Mouse (Mus musculus) C2C12 (cell line): ENCODE measurements at regions not wholly inside any gene's neighbourhood (a gene's known extent, or its start where the extent isn't known, plus 50 kb on each side); places are given as distances from the start of the nearest gene placed in this dataset.

Experiments
- H3K27me3 ChIP-seq: one replicate; pipeline ENCODE4 v1.6.1; 2011; ENCODE audit not compliant: control insufficient read depth, insufficient read depth, insufficient read length
- H3K36me3 ChIP-seq: one replicate; pipeline ENCODE4 v1.6.1; 2011; ENCODE audit not compliant: control insufficient read depth, insufficient read depth
- H3K4me3 ChIP-seq: one replicate; pipeline ENCODE4 v1.5.1; 2011; ENCODE audit warnings: mild to moderate bottlenecking, control low read depth; ENCODE audit not compliant: poor library complexity, insufficient read depth, severe bottlenecking
- H3K79me2 ChIP-seq: one replicate; pipeline ENCODE4 v1.6.1; 2011; ENCODE audit not compliant: control insufficient read depth, insufficient read depth
- H3K79me3 ChIP-seq: one replicate; pipeline ENCODE4 v1.6.1; 2011; ENCODE audit warnings: low read depth, control low read depth
- H3ac ChIP-seq: one replicate; pipeline ENCODE3; 2011; ENCODE audit warnings: low read depth; ENCODE audit not compliant: control insufficient read depth, insufficient read length
- CEBPB ChIP-seq: IDR thresholded peaks from one replicate; pipeline ENCODE4 v1.6.1; 2011; ENCODE audit warnings: low read depth, mild to moderate bottlenecking, control low read depth, moderate library complexity
- CTCF ChIP-seq: IDR thresholded peaks from one replicate; pipeline ENCODE4 v1.5.1; 2011; ENCODE audit not compliant: control insufficient read depth, insufficient read depth, insufficient read length
- FOSL1 ChIP-seq: IDR thresholded peaks from one replicate; pipeline ENCODE4 v1.8.0; 2011; ENCODE audit warnings: mild to moderate bottlenecking, low read length; ENCODE audit not compliant: poor library complexity, insufficient read depth, severe bottlenecking
- MAX ChIP-seq: IDR thresholded peaks from one replicate; pipeline ENCODE4 v1.6.1; 2011; ENCODE audit warnings: mild to moderate bottlenecking, control low read depth
- MYOD1 ChIP-seq: IDR thresholded peaks from one replicate; pipeline ENCODE4 v1.6.1; 2011; ENCODE audit warnings: low read depth; ENCODE audit not compliant: control insufficient read depth, insufficient read length
- MYOG ChIP-seq: IDR thresholded peaks from one replicate; pipeline ENCODE4 v1.6.1; 2011; ENCODE audit not compliant: control insufficient read depth, insufficient read length; ENCODE audit errors: extremely low read depth
- USF1 ChIP-seq: IDR thresholded peaks from one replicate; pipeline ENCODE4 v1.6.1; 2011; ENCODE audit warnings: low read depth, mild to moderate bottlenecking, control low read depth, moderate library complexity

GRCm38 (mm10) chr14:86150329-86150866 is 990.6 kb downstream of the Diaph3 start:
- Histone ChIP-seq H3ac (no peak overlapping the region), H3K79me2 (no peaks in the 10 kb centered on the region), H3K27me3 (no peaks in the 10 kb centered on the region), H3K36me3 (no peaks in the 10 kb centered on the region), H3K79me3 (no peaks in the 10 kb centered on the region), H3K4me3 (no peak overlapping the region)
- TF ChIP-seq CEBPB (no peak), USF1 (no peak), CTCF (no peak), MYOD1 (no peak), MAX (no peak), FOSL1 (no peak), MYOG (no peak)

GRCm38 (mm10) chr14:86115254-86116057 is 1025.6 kb downstream of the Diaph3 start:
- Histone ChIP-seq H3K36me3 (no peaks in the 10 kb centered on the region), H3K79me3 (no peaks in the 10 kb centered on the region)
- TF ChIP-seq MYOG (no peak), CEBPB (no peak), MYOD1 (no peak), FOSL1 (no peak), CTCF (no peak), MAX (no peak), USF1 (no peak)

GRCm38 (mm10) chr14:86101497-86101896 is 1039.5 kb downstream of the Diaph3 start:
- no peaks in the 10 kb centered on the region for H3K79me2 ChIP-seq
- no peaks in the 10 kb centered on the region for H3K27me3 ChIP-seq
- H3ac ChIP-seq, result no peak overlapping the region
- no peak for TF ChIP-seq MYOG
- no peak for TF ChIP-seq FOSL1
- TF ChIP-seq CTCF, result no peak
- TF ChIP-seq USF1, result no peak
- no peak for TF ChIP-seq CEBPB
- no peak for TF ChIP-seq MYOD1
- no peak for TF ChIP-seq MAX
- no peaks in the 10 kb centered on the region for H3K79me3 ChIP-seq
- H3K4me3 ChIP-seq, result no peak overlapping the region
- no peaks in the 10 kb centered on the region for H3K36me3 ChIP-seq

More at GRCm38 (mm10) chr14:86115254-86116057, 1025.6 kb downstream of the Diaph3 start:
- no peaks in the 10 kb centered on the region for H3K79me2 ChIP-seq
- H3K27me3 ChIP-seq, result no peaks in the 10 kb centered on the region
- no peak overlapping the region for H3K4me3 ChIP-seq
- no peak overlapping the region for H3ac ChIP-seq

GRCm38 (mm10) chr14:86070313-86071100 is 1070.5 kb downstream of the Diaph3 start:
- TF ChIP-seq MYOG (no peak), MYOD1 (no peak), USF1 (no peak), CTCF (no peak), FOSL1 (no peak), MAX (no peak), CEBPB (no peak)
- Histone ChIP-seq H3K79me2 (no peaks in the 10 kb centered on the region), H3ac (no peak overlapping the region), H3K79me3 (no peaks in the 10 kb centered on the region), H3K27me3 (no peaks in the 10 kb centered on the region), H3K36me3 (no peaks in the 10 kb centered on the region), H3K4me3 (no peak overlapping the region)

- Histone ChIP-seq H3K36me3 (no peaks in the 10 kb centered on the region), H3K79me2 (no peaks in the 10 kb centered on the region), H3K79me3 (no peaks in the 10 kb centered on the region), H3K27me3 (no peaks in the 10 kb centered on the region), H3ac (no peak overlapping the region), H3K4me3 (no peak overlapping the region)
- TF ChIP-seq CTCF, result no peak
- no peak for TF ChIP-seq MAX
These were observed 1071.7 kb downstream of the Diaph3 start for GRCm38 (mm10) chr14:86069329-86069728.
